Mouse (Mus musculus): ENCODE measurements at regions not wholly inside any gene's neighbourhood (a gene's known extent, or its start where the extent isn't known, plus 50 kb on each side); places are given as distances from the start of the nearest gene placed in this dataset.

DNA sequence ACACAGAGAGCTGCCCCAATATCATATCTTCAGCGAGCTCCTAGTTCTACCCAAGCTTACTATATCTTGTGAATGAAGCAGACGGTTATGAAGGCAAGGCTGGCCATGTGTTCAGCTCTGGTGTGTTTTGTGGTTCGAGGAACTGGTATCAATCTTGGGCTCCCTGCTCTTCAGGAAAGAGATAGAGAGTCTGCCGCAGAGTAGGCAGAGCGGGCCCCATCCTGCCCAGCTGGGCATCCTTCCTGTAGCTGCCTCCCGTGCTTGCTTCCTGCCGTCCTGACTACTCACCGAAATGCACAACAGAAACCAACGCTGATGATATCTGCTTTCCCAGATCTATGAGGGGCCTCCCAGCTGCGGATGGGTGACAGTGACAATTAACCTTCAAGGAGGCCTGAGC, 60.3 kb downstream of the Snrpe start:
- no peak for DNase-seq (ENCODE audit: low read depth, low spot score)

DNA sequence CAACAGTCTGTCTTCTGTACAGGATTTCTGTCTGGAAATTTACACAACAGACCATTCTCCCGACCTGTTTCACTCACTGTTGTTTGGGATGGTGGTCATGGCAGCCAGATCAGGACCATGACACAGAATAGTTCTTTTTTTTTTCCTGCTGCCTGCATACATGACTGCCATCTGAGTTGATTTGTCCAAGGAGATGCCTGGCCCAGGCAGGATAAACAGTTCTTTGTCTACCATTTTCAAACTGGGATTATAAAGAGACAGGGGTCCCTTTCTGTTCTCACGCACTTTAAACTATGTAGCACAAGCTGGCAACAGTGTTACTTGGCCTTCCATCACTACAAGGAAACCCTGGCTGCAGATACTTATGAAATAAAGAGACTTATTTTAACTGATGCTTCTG, 61.1 kb downstream of the Snrpe start:
- no peak for DNase-seq (ENCODE audit: low read depth, low spot score)

DNA sequence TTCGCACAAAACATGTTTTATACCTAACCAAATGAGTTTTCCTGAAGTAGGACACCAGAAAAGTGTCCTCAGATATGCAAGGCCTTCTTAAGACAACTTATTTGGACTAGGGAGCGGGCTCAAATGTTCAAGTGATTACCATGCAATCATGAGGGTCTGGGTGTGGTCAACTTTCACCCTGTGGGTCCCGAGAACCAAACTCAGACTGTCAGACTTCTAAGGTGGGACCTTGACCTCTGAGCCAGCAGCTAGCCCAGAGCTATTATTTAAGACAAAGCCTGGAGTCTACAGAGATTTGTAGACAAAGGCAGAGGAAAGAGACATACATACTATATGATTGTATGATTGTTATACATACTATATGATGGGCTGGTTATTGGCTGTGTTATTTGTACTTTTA, 62.5 kb downstream of the Snrpe start:
- DNase-seq (ENCODE audit: low read depth, low spot score): no peak

DNA sequence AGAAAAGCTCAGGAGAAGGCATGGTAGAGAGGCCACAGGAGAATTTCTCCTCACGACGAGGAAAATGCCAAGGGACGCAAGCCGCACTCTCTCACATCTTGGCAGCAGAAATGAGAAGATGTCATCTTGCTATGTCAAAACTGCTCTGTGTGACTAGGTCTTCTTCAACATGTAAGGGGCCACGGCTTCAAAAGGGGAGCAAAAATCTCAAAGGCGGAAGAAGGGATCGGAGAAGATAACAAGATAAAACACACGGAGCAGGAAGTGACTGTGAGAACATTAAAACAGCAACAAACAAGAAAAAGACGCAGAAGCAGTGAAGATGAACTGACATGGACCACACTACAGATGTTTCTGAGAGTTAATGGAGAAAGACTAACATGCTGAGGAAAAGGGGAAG, 65.1 kb downstream of the Snrpe start:
- DNase-seq (ENCODE audit: low read depth, low spot score): no peak

DNA sequence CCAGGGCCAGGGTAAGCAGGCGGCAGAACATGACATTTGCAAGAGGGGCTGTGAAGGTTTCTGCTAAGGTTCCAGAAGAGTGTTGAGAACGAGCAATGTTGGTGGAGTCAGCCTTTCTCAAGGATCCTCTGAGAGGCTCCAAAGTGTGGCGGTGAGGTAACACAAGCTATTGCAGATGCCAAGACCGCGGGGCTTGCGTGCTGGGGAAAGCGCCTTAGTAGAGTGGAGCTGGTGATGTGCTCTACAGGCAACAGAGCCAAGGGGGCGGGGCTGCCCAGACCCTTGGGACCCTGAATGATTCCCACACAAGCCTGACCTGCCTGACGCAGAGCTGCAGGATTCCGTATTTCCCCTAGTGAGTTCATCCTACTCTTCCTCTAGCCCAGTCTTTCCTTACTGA, 66.3 kb downstream of the Snrpe start:
- no peak for DNase-seq (ENCODE audit: low read depth, low spot score)

DNA sequence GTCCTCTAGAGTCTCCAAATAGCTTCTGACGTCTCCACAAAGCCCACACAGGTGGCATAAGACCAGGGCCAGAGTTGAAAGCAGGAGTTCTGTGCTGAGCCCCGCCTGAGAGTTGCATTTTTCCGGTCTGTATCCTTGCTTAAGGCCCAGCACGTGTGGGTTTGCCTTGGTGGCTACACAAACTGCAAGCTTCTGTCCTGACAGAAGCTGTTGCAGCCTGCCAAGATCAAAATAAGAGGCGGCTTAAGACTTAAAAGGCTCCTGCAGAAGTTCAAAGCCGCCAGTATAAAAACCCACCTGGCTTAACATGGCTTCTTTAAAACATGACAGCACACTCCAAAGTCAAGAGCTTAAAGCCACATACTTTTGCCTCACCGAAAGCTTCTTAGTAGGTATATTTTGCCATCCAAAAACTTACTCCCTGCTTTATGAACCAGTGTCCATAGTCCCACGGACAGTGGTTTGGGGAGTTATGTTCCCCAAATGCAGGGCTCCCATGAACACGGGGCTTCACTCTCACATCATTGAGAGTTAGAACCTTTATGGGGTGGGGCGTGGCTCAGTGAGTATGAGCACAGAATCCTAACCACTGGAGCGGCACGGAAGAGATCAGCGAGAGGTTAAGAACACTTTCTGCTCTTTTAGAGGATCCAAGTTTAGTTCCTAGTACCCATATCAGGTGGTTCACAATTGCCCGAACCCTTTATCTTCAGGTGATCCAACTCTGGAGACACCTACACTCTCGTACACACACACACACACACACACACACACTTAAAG, 67.9 kb downstream of the Snrpe start:
- DNase-seq (ENCODE audit: low read depth, low spot score): no peak

DNA sequence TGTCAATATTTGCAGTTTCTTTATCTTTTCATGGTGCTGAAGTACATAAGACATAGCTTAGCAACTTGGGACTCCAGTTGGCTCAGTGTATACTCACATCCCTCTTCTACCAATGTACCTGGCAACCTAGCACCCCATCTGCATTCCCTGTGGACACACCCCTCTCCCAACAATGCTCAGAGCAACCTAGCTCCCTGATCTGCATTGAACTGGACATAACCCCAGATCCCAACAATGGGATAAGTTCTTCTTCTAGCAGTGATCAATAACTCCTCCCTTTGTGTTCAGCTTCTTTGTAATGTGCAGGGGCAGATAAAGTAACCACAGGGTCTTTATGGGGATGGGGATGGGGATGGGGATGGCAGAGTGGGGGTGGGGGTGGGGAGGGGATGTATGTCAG, 79.4 kb downstream of the Snrpe start:
- DNase-seq (ENCODE audit: low read depth, low spot score): no peak

DNA sequence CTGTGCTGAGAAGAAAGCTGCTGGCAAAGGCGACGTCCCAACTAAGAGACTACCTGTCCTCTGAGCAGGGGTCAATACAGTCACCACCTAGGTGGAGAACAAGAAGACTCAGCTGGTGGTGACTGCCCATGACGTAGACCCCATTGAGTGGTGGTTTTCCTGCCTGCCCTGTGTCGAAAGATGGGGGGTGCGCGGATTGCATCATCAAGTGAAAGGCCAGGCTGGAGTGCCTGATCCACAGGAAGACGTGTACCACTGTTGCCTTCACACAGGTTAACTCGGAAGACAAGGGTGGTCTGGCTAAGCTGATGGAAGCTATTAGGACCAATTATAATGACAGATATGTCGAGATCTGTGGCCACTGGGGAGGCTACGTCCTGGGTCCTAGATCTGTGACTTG, 80.3 kb downstream of the Snrpe start:
- DNase-seq (ENCODE audit: low read depth, low spot score): no peak

DNA sequence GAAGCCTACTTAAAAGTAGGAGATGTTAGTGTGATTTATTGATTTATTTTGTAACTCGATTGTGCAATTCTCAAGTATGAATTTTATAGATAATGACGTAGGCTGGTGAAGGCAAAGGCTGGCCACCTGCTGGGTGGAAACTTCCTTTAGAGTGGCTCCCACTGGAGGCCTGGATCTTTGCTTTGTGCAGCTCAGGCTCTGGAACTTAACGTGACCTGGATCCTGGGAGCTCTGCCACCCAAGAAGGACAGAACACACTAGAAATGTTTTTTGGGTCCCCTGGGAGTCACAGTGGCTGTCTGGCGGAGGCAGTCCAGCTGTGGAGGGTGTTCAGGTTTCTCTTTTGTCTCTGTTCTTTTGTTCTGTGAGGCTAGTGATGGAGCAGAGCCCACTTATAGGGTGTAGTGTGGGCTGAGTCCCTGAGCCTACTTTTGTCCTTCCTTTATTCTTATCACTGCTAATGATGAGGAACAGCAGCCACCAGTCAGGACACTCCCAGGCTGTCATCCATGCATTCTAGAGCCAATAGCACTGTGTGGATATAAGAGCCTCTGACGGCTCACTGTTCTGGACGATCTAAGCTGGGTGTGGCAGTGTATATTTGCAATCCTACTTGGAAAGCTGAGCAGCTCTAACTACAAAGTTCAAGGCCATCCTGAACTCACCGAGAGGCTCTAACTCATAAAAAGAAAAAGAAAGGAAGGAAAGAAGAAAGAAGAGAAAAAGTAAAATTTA, 82.3 kb downstream of the Snrpe start:
- no peak for DNase-seq (ENCODE audit: low read depth, low spot score)

DNA sequence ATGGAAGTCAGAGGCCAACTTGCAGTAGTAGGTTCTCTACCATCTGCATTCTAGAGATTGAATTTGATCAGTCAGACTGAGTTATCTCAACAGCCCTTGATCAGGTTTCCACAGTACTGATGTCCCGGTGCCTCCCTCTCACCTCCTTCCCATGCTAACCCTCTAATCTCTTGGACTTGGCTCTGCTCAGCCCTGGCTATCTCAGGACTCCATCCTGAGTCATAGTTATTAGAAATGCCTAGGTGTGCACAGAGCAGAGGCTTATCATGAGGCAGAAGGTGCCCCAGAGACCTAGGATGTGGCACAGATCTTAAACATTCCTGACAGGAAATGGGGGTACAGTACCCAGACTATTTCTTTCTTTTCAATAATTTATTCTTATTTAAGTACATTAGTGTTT, 87.3 kb downstream of the Snrpe start:
- DNase-seq (ENCODE audit: low read depth, low spot score): no peak

DNA sequence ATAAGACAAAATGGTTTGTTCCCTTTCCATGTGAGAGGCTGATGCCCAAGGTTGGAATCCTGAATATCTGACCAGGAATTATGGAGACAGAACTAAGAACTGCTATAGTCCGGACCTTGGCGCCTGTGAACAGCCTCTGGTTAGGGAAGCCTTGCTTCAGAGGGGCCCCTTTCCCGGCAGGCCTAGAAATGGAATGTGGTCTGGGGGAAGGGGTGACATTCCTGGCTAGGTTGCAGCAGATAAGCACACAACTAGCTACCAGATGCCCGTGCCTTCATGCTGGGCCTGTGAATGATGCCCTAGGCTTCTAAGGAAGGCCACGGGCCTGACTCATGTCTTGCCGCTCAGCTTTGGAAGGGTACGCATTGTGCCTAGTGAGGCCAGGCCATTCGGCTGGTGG, 89.4 kb downstream of the Snrpe start:
- peak; percentile 23 for DNase-seq (ENCODE audit: low read depth, low spot score)

DNA sequence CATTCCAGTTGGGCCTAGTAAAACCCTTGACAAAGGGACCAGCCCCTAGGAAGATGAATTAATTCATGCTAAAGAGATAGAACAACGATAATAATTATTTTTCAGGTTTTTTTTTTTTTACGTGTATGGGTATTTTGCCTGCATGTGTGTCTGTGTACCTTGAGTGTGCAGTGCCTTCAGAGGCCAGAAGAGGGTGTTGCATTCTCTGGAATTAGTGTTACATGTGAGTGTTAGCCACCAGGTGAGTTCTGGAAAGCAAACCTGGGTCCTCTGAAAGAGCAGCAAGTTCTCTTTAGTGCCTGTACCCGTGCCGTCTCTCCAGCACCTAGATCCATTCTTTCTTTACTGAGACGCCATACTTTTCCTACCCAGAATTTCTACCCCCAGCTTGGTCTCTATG, 92.8 kb upstream of the Sox13 start:
- DNase-seq (ENCODE audit: low read depth, low spot score): no peak

DNA sequence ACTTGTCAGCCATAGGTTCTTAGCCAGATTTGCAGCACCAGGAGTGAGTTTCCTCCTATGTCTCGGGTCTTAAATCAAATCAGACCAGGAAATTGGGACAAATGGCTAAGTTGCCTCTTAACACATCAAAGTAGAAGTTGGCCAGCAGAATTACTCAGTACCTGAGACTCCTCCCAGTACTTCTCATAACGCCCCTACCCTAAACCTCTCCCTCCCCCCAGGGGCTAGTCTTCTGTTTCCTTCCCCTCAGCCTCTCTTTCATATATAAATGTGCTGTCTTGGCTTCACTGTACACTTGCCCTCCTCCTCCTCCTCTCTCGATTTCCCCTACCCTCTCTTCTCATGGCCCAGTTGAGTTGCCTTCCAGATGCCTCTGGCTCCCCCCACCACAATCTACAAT, 79.9 kb upstream of the Sox13 start:
- no peak for DNase-seq (ENCODE audit: low read depth, low spot score)

DNA sequence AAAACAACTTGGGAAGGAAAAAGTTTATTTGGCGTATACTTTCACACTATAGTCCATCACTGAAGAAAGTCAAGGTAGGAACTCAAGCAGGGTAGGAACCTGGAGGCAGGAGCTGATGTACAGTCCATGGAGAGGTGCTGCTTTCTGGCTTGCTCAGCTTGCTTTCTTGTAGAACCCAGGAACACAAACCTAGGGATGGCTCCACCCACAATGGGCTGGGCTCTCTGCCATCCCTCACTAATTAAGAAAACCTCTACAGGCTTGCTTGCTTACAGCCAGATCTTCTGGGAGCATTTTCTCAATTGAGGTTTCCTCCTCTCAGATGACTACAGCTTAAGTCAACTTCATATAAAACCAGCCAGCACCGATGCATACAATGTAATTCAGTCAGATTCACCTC, 79.2 kb upstream of the Sox13 start:
- DNase-seq (ENCODE audit: low read depth, low spot score): no peak

DNA sequence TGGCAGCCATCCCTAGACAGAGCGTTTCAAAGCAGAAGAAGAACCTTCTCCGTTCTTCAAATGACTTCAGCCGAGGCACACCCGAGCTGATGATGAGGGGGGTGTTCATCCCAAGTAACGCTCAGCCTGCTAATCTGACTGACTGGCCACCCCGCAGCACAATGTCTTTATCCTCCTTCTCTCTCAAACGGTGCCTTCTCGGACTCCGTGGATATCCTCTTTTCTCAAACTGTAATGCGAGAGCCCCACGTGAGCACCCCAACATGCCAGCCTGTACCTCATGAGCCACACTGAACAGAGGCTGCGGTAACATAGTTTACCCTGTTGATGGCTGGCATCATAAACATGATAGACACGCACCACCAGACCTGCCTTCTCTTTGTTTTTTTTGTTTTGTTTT, 76.8 kb upstream of the Sox13 start:
- DNase-seq (ENCODE audit: low read depth, low spot score): no peak

DNA sequence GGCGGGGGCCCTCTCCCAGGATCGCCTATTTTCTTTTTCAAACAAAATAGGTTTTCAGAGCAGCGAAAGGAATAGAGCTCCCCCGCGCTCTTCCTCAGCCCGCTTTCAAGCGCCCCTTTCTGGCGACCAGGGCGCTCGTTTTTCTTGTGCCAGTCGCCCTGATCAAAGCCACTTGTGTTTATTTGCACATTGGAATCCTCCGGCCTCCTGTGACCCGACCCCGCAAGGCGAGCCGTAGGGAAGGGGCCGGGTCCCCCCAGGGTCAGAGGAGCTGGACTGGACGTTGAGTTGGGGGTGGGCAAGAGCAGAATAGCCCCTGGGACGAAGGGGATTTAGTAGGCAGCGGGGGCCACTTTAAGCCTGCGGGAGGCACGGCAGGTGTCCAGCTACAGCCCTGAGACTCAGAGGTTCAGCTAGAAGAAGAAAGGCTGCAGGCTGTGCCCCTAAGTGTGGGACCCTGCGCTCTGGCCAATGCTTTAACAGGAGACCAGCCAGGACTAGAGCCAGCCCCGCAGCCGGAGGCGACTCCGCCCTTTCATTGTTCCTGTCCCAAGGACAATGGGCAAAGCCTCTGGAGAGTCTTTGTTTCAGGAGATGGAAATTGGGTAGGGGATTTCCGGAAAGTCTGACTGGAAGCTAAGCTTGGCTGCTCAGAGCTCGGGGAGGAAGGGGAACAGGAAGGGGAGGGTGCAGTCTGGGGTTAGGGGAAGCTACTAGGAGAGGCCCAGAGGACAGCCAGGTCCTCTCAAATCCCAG, 69.0 kb upstream of the Sox13 start:
- DNase-seq (ENCODE audit: low read depth, low spot score): peak; percentile 63

DNA sequence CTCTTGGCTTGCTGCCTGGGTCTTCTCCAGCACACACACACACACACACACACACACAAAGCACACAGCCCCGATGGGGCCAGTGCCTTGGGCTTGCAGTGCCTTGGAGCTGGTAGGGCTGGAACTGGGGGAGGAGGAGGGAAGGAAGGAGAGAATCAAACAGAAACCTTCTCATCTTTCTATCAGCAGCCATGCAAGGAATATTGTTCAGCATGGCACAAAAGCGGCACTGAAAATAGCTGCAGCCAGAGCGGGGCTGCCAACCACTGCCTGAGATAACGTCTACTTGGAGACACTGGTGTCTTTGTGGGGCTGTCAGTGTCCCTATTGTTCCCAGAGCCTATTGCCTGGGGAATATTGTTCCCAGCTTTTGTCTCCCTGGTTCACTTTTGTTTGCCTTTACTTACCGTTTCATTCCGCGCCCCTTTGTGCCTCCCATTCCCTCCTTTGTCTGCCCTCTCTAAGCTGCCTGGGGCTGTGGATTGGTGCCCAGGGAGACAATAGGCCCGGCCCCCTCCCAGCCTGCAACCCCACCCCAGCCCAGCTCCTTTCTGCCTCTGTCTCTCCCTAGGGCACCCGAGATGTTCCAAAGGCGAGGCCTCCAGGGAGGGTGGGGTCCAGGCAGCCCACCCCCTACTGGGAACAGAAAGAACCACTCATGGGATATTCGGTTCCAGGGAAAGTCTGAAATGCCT, 68.3 kb upstream of the Sox13 start:
- DNase-seq (ENCODE audit: low read depth, low spot score): no peak

DNA sequence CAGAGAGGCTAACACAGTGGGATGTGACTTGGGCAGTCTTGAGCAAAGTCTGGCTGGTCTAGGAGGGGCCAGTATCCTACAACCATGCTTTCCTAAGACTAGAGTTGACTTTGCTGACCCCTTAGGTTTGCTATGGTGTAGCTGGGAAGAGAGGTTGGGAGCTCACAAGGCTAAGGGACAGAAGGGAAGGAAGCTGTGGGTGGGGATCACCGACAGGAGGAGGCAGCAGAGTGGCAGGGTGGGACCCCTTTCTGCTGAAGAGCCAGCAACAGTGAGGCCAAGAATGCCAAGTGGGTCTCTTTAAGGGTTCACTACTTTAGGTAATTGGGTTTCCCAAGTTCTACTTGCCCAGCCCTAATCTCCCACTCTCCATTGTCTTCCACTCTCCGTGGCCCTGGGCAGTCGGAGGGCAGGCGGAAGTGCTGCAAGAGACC, 67.7 kb upstream of the Sox13 start:
- no peak for DNase-seq (ENCODE audit: low read depth, low spot score)

DNA sequence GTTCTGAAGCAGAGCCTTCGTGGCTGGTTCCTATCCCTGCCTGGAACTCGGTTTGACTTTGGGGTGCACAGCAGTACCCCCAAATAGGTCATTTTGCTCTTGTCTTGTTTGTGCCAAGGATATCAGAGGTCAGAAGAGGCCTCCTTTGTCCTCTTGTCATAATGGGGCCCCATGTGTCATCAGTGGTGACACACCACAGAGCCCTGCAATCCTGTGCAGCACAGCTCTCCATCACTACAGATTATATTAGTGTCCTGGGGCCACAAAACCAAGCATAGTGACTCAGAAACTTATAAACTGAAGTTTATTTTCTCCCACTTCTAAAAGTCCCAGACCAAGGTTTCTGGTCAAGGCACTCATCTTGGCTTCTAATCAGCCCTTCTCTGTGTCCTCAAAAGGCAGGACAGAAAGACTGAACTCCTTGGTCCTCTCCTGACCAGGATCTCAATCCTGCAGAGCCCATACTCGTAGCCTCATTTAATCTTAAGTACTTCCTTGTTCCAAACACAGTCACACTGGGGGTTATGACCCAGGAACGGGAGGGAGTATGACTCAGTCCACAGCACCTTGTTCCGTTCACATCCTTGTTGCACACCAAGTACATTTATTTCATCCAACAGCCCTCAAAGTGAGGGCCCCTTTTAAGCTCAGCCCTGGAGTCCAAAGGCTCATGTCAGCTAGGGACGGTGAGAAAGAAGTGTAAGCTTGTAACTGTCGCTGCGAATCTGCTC, 63.2 kb upstream of the Sox13 start:
- DNase-seq (ENCODE audit: low read depth, low spot score): no peak

DNA sequence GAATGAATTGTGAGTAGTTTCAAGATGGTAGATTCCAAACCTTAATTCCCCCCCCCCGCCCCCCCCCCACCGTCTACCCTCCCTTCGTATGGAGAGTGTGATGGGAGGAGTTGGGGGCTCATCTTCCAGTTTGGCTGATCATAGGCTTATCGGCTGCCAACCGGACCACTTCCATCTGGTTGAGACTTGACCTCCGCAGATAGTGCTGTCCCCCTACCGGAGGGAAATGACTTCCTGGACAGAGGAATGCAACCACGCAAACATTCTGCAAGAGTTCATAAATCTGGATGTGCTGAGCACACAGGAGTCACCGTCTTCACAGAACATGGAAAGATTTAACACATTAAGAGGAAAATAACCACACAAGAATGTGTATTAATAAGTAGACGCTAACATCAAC, 62.2 kb upstream of the Sox13 start:
- no peak for DNase-seq (ENCODE audit: low read depth, low spot score)

DNA sequence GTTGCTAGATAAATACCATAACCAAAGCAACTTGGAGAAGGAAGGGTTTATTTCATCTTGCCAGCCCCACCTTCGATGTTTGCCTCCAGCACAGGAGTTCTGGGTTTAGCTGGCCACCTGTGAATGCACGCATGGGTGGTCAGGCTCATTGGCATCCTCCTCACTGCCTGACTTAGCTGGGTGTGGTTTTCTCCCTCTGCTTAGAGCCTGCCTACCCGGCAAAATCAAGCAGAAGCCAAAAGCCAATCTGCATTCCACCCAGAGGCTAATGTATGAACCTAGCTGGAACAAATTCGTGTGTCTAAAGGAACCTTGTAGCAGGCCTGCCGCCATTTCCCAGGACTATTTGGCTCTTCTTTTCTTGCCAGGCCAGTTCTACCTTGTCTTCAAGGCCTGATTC, 58.7 kb upstream of the Sox13 start:
- no peak for DNase-seq (ENCODE audit: low read depth, low spot score)
